Mouse (Mus musculus) neutrophil, adult 5-6 weeks (primary cell): ENCODE measurements around the gene Hinfp. TPM values are rescaled to one million over a fixed set of nuclear protein-coding genes. Genes with fewer than 3 reads are reported as not detected.
"Not testable (repeated sequence)": the region's sequence is repeated elsewhere in the genome, so short reads cannot be mapped to it uniquely, and the experiment has no call there.

Experiments
- ATAC-seq: fragments of 151-379, 151-347 bp; 2 replicates; pipeline ENCODE4 v1.8.0; 2017; ENCODE audit warnings: mild to moderate bottlenecking, moderate TSS enrichment; ENCODE audit not compliant: insufficient number of reproducible peaks, poor library complexity, low FRiP score, severe bottlenecking; ENCODE audit errors: extremely low read depth
- total RNA-seq: library from RNA; stranded (forward); fragments of 200-1000 nt; gene quantifications from 2 replicates; pipeline ENCODE4 v1.2.3, GENCODE M21; 2017

The Hinfp gene
- total RNA-seq, 1 experiment from 2014 or later: 46.7 TPM

- ATAC-seq: no peak
These were observed 9.4 kb upstream of the Hinfp start for GRCm38 (mm10) chr9:44314910-44315309.

DNA sequence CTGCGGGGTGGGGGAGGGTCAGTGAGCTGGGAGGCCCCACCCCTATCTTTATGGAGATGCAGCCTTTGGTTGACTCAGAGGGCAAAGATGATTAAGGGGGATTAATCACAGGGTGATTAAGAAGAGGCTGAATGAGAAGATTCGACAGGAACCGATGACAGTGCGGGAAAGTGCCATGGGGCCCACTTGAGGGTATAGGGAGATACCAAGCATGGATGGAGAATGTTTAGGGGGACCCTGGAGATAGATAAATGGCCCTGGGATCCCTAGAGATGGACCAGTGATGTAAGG is 8.7 kb upstream of the Hinfp start:
- ATAC-seq: no peak

GRCm38 (mm10) chr9:44313476-44314256 is 8.2 kb upstream of the Hinfp start:
- ATAC-seq: no peak

DNA sequence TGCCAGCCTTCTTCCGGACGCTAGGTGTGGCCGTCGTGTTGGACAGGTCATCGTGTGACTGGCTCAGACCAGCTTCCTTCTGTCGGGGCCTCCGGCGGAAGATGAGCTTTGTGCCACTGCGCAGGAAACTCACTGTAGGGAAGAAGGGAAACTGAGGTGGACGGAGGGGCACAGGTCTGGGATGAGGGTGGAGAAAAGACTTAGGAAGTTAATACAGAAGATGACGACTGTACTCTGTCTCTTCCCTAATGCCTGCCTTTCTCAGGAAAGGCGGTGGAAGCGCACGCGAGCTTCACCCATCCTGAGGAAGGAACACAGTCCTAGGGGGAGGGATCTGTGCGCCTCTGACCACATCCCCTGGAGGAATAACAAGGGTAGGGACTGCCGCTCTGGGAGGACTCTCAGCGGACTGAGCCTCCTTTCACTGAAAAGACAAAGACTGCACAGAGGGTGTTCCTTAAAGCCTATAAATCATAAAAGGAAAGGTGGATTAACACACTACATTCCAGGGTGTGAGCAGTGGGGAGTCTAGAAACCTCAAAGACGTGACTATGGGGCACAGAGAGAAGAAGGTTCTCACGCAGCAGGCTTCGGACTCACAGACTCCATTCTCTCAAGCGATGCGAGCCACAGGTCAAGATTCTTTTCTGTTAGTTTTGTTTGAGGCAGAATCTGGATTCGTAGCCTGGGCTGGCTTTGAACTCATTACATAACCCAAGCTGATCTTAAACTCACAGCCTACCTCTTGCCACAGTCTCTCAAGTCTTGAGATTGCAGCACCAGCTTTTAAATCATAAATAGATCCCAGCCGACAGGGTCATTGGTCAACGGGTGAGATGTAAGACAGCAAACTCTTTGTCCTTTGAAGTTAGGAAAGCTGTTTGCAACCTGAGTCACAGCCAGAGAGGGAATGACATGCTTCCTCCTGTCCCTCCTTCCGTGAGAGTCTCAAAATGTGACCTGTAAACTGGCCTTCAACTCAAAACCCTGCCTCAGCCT is 6.0 kb upstream of the Hinfp start:
- ATAC-seq: no peak

DNA sequence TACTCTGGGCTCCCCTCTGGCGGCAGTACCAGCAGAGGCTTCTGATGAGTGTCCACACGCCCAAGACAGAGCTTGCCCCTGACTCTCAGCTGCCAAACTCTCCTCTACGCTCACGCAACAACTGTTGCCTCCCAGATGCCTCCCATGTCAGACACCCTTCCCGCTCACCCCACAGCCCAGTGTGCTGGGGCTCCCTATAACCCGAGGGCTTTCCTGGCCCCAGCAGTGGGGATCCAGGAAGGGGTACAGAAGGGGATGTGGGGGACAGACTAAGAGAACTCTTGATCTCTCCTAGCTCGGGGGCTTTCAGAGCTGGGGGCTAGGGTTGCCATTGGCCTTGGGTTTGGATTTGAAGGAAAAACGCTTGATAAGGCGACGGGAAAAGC is 5.3 kb upstream of the Hinfp start:
- ATAC-seq: no peak

DNA sequence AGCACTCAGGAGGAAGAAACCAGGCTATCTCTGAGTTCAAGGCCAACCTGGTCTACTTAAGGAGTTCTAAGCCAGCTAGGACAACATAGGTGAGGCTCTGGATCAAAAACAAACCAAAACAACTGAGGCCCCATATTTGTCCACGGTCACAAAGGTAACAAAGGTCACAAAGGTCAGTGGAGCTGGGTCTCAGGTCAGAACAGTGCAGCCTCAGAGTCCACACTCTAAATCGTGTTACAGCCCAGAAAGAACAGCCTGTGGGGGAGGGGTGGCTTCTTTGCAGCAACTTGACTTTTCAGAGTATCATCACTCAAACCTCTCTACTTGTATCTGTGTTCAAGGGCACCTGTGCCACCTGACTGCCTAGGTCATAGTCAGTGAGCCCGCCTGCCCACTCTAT is 4.3 kb upstream of the Hinfp start:
- no peak for ATAC-seq

GRCm38 (mm10) chr9:44307248-44307647 is 1.8 kb upstream of the Hinfp start:
- ATAC-seq: no peak

GRCm38 (mm10) chr9:44306532-44306931 is 1.1 kb upstream of the Hinfp start:
- ATAC-seq: no peak

- ATAC-seq: not testable (repeated sequence)
These were observed 5.5 kb downstream of the Hinfp start for GRCm38 (mm10) chr9:44300001-44300400.

DNA sequence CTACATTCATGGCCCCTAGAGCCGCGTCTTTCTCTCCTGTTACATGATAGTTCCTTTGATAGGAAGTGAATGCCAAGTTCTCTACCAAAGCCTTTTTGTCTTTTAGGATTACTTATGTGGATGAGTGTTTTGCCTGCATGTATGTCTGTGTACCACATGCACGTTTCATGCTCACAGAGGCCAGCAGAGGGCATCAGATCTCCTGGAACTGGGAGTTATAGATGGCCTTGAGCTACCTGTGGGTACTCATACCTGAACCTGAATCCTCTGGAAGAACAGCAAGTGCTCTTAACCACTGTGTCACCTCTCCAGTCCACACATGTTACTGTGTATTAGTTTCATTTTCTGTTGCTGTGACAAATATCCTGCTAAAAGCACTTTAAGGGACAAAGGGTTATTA is 13.0 kb downstream of the Hinfp start:
- ATAC-seq: no peak

DNA sequence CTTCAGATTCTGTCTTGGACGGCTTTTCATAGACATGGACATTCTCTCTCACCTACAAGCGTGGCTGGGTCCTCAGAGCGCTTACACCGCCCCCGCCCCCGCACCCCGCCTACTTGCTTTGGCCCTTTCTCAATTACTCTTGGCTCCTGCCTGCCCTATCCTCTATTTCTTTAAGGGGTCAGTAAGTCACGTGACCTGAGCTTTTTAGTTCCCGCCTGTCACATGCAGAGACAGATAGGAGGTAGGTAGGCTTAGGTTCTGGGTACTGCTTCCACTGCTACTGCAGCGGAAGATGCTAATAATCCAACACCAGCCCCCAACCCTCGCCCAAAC is 16.5 kb downstream of the Hinfp start:
- ATAC-seq: no peak

GRCm38 (mm10) chr9:44288076-44288958 is 17.2 kb downstream of the Hinfp start, which contains the start of gene Abcg4:
Gene Abcg4, minus strand, starts transcription at chr9:44288615.
- ATAC-seq: no peak

GRCm38 (mm10) chr9:44287401-44288075 is 17.9 kb downstream of the Hinfp start:
- no peak for ATAC-seq

DNA sequence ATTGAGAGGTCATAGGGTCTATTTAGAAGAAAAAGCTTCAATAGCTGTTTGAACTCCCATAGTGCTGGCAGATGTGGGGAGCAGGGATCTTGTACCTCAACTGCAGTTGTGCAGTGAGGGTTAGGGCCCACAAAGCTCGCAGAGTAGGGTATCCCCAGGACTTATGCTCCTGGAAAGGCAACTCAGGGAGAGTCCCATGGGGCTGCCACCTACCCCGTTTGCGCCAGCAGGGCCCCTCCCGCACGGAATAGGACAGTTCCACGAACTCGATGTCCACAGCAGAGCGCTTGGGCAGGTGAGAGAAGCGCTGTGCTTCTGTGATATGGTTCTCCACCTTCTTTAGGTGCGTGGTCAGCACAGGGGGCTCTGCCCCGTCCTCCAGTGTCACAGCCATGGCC is 18.5 kb downstream of the Hinfp start:
- ATAC-seq: 0 out of 2 replicates have a peak, but pooled peaks have one; percentile 6

DNA sequence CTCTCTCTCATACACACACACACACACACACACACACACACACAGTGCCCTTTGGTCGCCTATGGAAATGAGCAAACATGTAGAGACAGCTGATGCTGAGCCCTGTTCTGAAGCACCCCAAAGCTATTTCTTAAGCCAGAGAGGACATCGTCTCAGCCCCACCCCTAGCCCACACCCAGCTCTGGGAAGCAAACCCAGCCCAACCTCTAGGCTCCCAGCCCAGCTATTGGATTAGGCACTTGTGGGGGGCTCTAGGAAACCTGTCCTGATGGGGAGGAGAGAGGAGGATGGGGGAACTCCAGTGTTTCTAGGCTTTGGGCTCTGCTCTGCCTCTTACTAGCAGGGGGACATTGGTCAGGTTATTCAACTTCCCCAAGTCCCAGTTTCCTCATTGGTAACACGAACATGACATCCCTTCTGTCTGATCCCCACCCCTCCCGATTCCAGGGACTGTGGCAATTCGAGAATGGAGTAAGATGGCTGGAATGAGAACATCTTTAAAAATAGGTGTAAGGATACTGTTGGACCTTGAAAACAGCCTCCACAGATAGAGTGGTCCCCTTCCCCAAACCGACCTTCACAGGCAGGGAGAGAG is 19.1 kb downstream of the Hinfp start:
- ATAC-seq: no peak

- ATAC-seq: no peak
These were observed 22.3 kb downstream of the Hinfp start for GRCm38 (mm10) chr9:44283183-44283582.

GRCm38 (mm10) chr9:44269973-44270372 is 35.5 kb downstream of the Hinfp start:
- no peak for ATAC-seq

GRCm38 (mm10) chr9:44269077-44269476 is 36.4 kb downstream of the Hinfp start:
- ATAC-seq: no peak
